Mouse (Mus musculus) myocyte (in vitro differentiated cells): ENCODE measurements around the gene Dnajb13.

Source experiments
- CEBPB ChIP-seq: IDR thresholded peaks from 2 replicates; pipeline ENCODE4 v1.6.1; 2011; ENCODE audit warnings: mild to moderate bottlenecking, moderate library complexity; ENCODE audit not compliant: poor library complexity, insufficient read depth, severe bottlenecking
- E2F4 ChIP-seq: IDR thresholded peaks from one replicate; pipeline ENCODE4 v1.6.1; 2011; ENCODE audit warnings: mild to moderate bottlenecking, control low read depth, moderate library complexity; ENCODE audit not compliant: insufficient read depth
- MAX ChIP-seq: IDR thresholded peaks from one replicate; pipeline ENCODE4 v1.6.1; 2011; ENCODE audit warnings: low read depth, mild to moderate bottlenecking, control low read depth
- MYOD1 ChIP-seq, 3 experiments: IDR thresholded peaks; one replicate each; pipeline ENCODE4 v1.6.1; 2011; ENCODE audit warnings: control low read depth in 2 of 3, low read depth in 2 of 3, mild to moderate bottlenecking in 2 of 3, moderate library complexity in 1 of 3; ENCODE audit not compliant: insufficient read length in 2 of 3, control insufficient read depth in 1 of 3
- MYOG ChIP-seq, 3 experiments: IDR thresholded peaks; one replicate each; pipeline ENCODE4 v1.6.1; 2011; ENCODE audit warnings: control low read depth in 2 of 3, low read depth in 2 of 3, mild to moderate bottlenecking in 2 of 3; ENCODE audit not compliant: insufficient read length in 2 of 3, control insufficient read depth in 1 of 3, insufficient read depth in 1 of 3
- POLR2A ChIP-seq: IDR thresholded peaks from one replicate; pipeline ENCODE4 v1.6.1; 2011; ENCODE audit warnings: low read depth, mild to moderate bottlenecking, control low read depth, moderate library complexity; ENCODE audit not compliant: insufficient read length
- POLR2AphosphoS2 ChIP-seq: IDR thresholded peaks from one replicate; pipeline ENCODE4 v1.6.1; 2011; ENCODE audit warnings: low read depth, control low read depth; ENCODE audit not compliant: insufficient read length
- SRF ChIP-seq: IDR thresholded peaks from one replicate; pipeline ENCODE4 v1.6.1; 2011; ENCODE audit warnings: low read depth; ENCODE audit not compliant: control insufficient read depth, insufficient read length
- TCF12 ChIP-seq: IDR thresholded peaks from one replicate; pipeline ENCODE4 v1.6.1; 2011; ENCODE audit warnings: mild to moderate bottlenecking, control low read depth; ENCODE audit not compliant: poor library complexity, insufficient read depth, severe bottlenecking
- TCF3 ChIP-seq: IDR thresholded peaks from one replicate; pipeline ENCODE4 v1.6.1; 2011; ENCODE audit warnings: low read depth, control low read depth; ENCODE audit not compliant: insufficient read length
- USF1 ChIP-seq: IDR thresholded peaks from one replicate; pipeline ENCODE4 v1.6.1; 2011; ENCODE audit warnings: low read depth, mild to moderate bottlenecking, control low read depth, moderate library complexity

GRCm38 (mm10) chr7:100506494-100506893 lies 8.3 kb downstream of the Dnajb13 start:
- TF ChIP-seq POLR2AphosphoS2 (no peak), TCF12 (no peak), POLR2A (no peak), USF1 (no peak), MAX (no peak), CEBPB (no peak), MYOD1 (IDR thresholded peaks at IDR 0.05; ENCODE audit: control insufficient read depth in 1 of 3, insufficient read length in 2 of 3, low read depth in 2 of 3) (no peak), E2F4 (no peak), TCF3 (no peak), MYOG (IDR thresholded peaks at IDR 0.05; ENCODE audit: control insufficient read depth in 1 of 3, insufficient read depth in 1 of 3, insufficient read length in 2 of 3, low read depth in 2 of 3) (no peak), SRF (no peak)
